Mouse (Mus musculus) hindbrain, embryonic 14.5 days (tissue): Measurements from ENCODE around the gene Vmn2r42. TPM values are rescaled to one million over a fixed set of nuclear protein-coding genes. Genes with fewer than 3 reads are reported as not detected.
"Not testable (repeated sequence)": the region's sequence is repeated elsewhere in the genome, so short reads cannot be mapped to it uniquely, and the experiment has no call there.

Source experiments
- ATAC-seq: fragments of 200-750 bp; cut with Nextera tagmentation; 2 replicates; pipeline ENCODE4 v1.8.0; 2017; ENCODE audit warnings: moderate number of reproducible peaks, mild to moderate bottlenecking, moderate TSS enrichment, moderate library complexity; ENCODE audit not compliant: low FRiP score
- DNase-seq: peaks from one replicate; pipeline ENCODE4 v3.0.0-alpha.2; 2015; ENCODE audit warnings: low spot score
- H3K27ac ChIP-seq: fragments of 300-500 bp; sonication (generic); 2 replicates; pipeline ENCODE4 v1.5.1; 2014; ENCODE audit warnings: mild to moderate bottlenecking, moderate library complexity
- H3K27me3 ChIP-seq: fragments of 300-500 bp; sonication (generic); 2 replicates; pipeline ENCODE4 v1.6.1; 2014; ENCODE audit warnings: mild to moderate bottlenecking, low read length, mixed read lengths; ENCODE audit not compliant: control insufficient read depth, insufficient read depth
- H3K36me3 ChIP-seq: fragments of 300-500 bp; sonication (generic); replicated peaks from 2 replicates; pipeline ENCODE4 v1.6.1; 2014; ENCODE audit not compliant: control insufficient read depth, insufficient read depth
- H3K4me1 ChIP-seq: fragments of 300-500 bp; sonication (generic); replicated peaks from 2 replicates; pipeline ENCODE4 v1.6.1; 2014; ENCODE audit warnings: antibody characterized with exemption, low read length, mixed read lengths; ENCODE audit not compliant: control insufficient read depth, insufficient read depth
- H3K4me2 ChIP-seq: fragments of 300-500 bp; sonication (generic); replicated peaks from 2 replicates; pipeline ENCODE4 v1.6.1; 2014; ENCODE audit warnings: mild to moderate bottlenecking, moderate library complexity
- H3K4me3 ChIP-seq: fragments of 300-500 bp; sonication (generic); replicated peaks from 2 replicates; pipeline ENCODE4 v1.5.1; 2014; ENCODE audit warnings: mild to moderate bottlenecking, low read length
- H3K9ac ChIP-seq: fragments of 300-500 bp; sonication (generic); 2 replicates; pipeline ENCODE4 v1.6.1; 2014
- H3K9me3 ChIP-seq: fragments of 300-500 bp; sonication (generic); 2 replicates; pipeline ENCODE4 v1.6.1; 2016; ENCODE audit warnings: low read length; ENCODE audit not compliant: control insufficient read depth
- WGBS: fragments of 180-500 bp; shearing (Covaris S2); extraction: QIAGEN DNeasy Blood & Tissue Kit; methylation state at CpG from one replicate; pipeline ENCODE4 v1.1.7; 2014; 5-methylcytosine and 5-hydroxymethylcytosine counted together
- polyA plus RNA-seq: library from polyadenylated mRNA; unstranded; fragments of >200 nt; fragmentation: Nextera tagmentation; extraction: Ambion mirVana; gene quantifications from 2 replicates; pipeline ENCODE4 v1.2.1, GENCODE M21; 2014

The Vmn2r42 gene
- polyA plus RNA-seq = not detected in 2 replicates

GRCm38 (mm10) chr7:8200220-8200619, at the start of gene Vmn2r42:
Gene Vmn2r42 (minus strand): TSS chr7:8200320.
- H3K9ac ChIP-seq, H3K27me3 ChIP-seq, H3K4me1 ChIP-seq, DNase-seq, H3K36me3 ChIP-seq, H3K4me2 ChIP-seq, H3K27ac ChIP-seq, ATAC-seq, H3K4me3 ChIP-seq, H3K9me3 ChIP-seq: not testable (repeated sequence)
- WGBS = no CpG with 5 or more reads among the region's 2 CpGs

- not testable (repeated sequence) for H3K4me1 ChIP-seq, ATAC-seq, H3K27me3 ChIP-seq, H3K4me2 ChIP-seq, H3K27ac ChIP-seq, H3K36me3 ChIP-seq, H3K9me3 ChIP-seq, DNase-seq, H3K4me3 ChIP-seq, H3K9ac ChIP-seq
- no CpG with 5 or more reads among the region's 1 CpGs for WGBS
Measured at GRCm38 (mm10) chr7:8161554-8161953, 38.6 kb downstream of the Vmn2r42 start, which contains the start of gene Vmn2r41. Gene Vmn2r41 (minus strand): TSS chr7:8161654.

Other genes starting within 250 kb of the Vmn2r42 start
- gene Vmn2r41, start 38.7 kb downstream of the Vmn2r42 start, polyA plus RNA-seq = not detected in 2 replicates
- not detected in 2 replicates for gene Vmn2r43, start 60.3 kb upstream of the Vmn2r42 start, polyA plus RNA-seq
- gene Vmn2r44, start 183.0 kb upstream of the Vmn2r42 start, polyA plus RNA-seq = not detected in 2 replicates